Mouse (Mus musculus): ENCODE data around the gene Zmynd12. TPM values are rescaled to one million over a fixed set of nuclear protein-coding genes. Genes with fewer than 3 reads are reported as not detected.
A peak's percentile ranks its signal among the peaks of the same experiment; 100 is the strongest.

Gene Zmynd12
- total RNA-seq (2012; rRNA removed) (0.13 and 0.25 TPM in 2 replicates), total RNA-seq (2014; rRNA removed) (0.47 and 0.75 TPM in 2 replicates), polyA plus RNA-seq (2012; ENCODE audit: insufficient read length, low read depth) (0.53 and 1.0 TPM in 2 replicates)

GRCm38 (mm10) chr4:119422294-119422964 lies at the start of gene Zmynd12, which contains the start of gene Ppcs:
Gene Zmynd12 (plus strand): TSS chr4:119422814.
Gene Ppcs (minus strand): TSS chr4:119422420.
- peaks cover 0 to 16% of the 10 kb centered on the region in 2 experiments for H3K36me3 ChIP-seq (replicated peaks in 1 of 2; ENCODE audit: control insufficient read depth in 1 of 2, insufficient read depth in 1 of 2, low read length in 1 of 2)
- peak; percentile 84 for DNase-seq (ENCODE audit: extremely low read depth)
- H3K4me3 ChIP-seq (replicated peaks in 1 of 3; ENCODE audit: low read depth in 2 of 3, low read length in 2 of 3, poor library complexity in 1 of 3) = peak within 1 kb of the TSS; percentile 74 to 85 (median 82)
- in situ Hi-C loops (cut with MboI; ENCODE audit: low pct_ligation_motif_present, low pct_unique_long_range_greater_than_20kb, low sequenced_read_pairs) = loop anchor here (10.0 kb wide), 1 partner anchor 242 kb away; no protein-coding TSS in a partner anchor
- no peaks in the 10 kb centered on the region for H3K79me2 ChIP-seq (replicated peaks; ENCODE audit: control insufficient read depth, extremely low read depth, insufficient read depth, poor library complexity, severe bottlenecking)
- no peaks in the 10 kb centered on the region for H3K9me3 ChIP-seq (replicated peaks; ENCODE audit: low read length)
- dilution Hi-C loops (cut with MboI; ENCODE audit: extremely low pct_ligation_motif_present, extremely low pct_unique_long_range_greater_than_20kb, low sequenced_read_pairs) = no loop called here
- peak within 1 kb of the TSS; percentile 46; the same call in 1 of the 2 replicates for H3K27ac ChIP-seq (ENCODE audit: insufficient read depth, low read depth)
- peaks cover 3 to 21% of the 10 kb centered on the region in 2 experiments; a peak in 3 of 4 replicates for H3K4me1 ChIP-seq (ENCODE audit: control insufficient read depth in 1 of 2, insufficient read depth in 2 of 2)
- H3K9ac ChIP-seq (ENCODE audit: insufficient read depth, low read depth) = peak within 1 kb of the TSS; percentile 82
- peak within 1 kb of the TSS; percentile 81 for H3K4me2 ChIP-seq (ENCODE audit: insufficient read depth, low read depth, poor library complexity, severe bottlenecking)
- no peaks in the 10 kb centered on the region for H3K27me3 ChIP-seq (replicated peaks)
- no peak for TF ChIP-seq MAFK (IDR thresholded peaks at IDR 0.05; ENCODE audit: insufficient replicate concordance, low read length)
- peak; percentile 74 for TF ChIP-seq SIN3A (IDR thresholded peaks at IDR 0.05; ENCODE audit: low read length)
- no peak for TF ChIP-seq JUN (IDR thresholded peaks at IDR 0.05; ENCODE audit: insufficient read depth, low read depth, low read length)
- peak; percentile 40; the same call in 1 of the 2 replicates for TF ChIP-seq ETS1 (conservative IDR thresholded peaks at IDR 0.05; ENCODE audit: low read depth, low read length)
- peak; percentile 83 for TF ChIP-seq TCF12 (IDR thresholded peaks at IDR 0.05; ENCODE audit: low read depth, low read length)
- no peak for TF ChIP-seq ZC3H11A (IDR thresholded peaks at IDR 0.05; ENCODE audit: low read depth, low read length)
- no peak for TF ChIP-seq KAT2A (IDR thresholded peaks at IDR 0.05; ENCODE audit: insufficient replicate concordance, low read length)
- TF ChIP-seq MEF2A (IDR thresholded peaks at IDR 0.05; ENCODE audit: borderline replicate concordance, low read depth, low read length) = peak; percentile 27; the same call in 1 of the 2 replicates
- peak; percentile 65; the same call in 1 of the 2 replicates for TF ChIP-seq MYC (IDR thresholded peaks at IDR 0.05; ENCODE audit: low read depth, low read length)
- no peak for TF ChIP-seq PAX5 (IDR thresholded peaks at IDR 0.05; ENCODE audit: low read length)
- TF ChIP-seq USF1 (IDR thresholded peaks at IDR 0.05; ENCODE audit: low read depth, low read length) = peak; percentile 94
- peak; percentile 89 for TF ChIP-seq USF2 (conservative IDR thresholded peaks at IDR 0.05; ENCODE audit: low read depth, low read length)
- TF ChIP-seq RCOR1 (conservative IDR thresholded peaks at IDR 0.05; ENCODE audit: low read depth, low read length) = no peak
- TF ChIP-seq ELF1 (IDR thresholded peaks at IDR 0.05; ENCODE audit: low read depth, low read length) = peak; percentile 90
- TF ChIP-seq HCFC1 (IDR thresholded peaks at IDR 0.05; ENCODE audit: low read depth, low read length) = peak; percentile 72
- no peak for TF ChIP-seq UBTF (IDR thresholded peaks at IDR 0.05; ENCODE audit: low read depth, low read length)
- no peak for TF ChIP-seq ZKSCAN1 (IDR thresholded peaks at IDR 0.05; ENCODE audit: borderline replicate concordance, low read depth, low read length)
- TF ChIP-seq TBP (conservative IDR thresholded peaks at IDR 0.05; ENCODE audit: low read depth, low read length) = peak; percentile 79
- TF ChIP-seq ZMIZ1 (IDR thresholded peaks at IDR 0.05; ENCODE audit: low read depth, low read length) = peak; percentile 66; the same call in 1 of the 2 replicates
- TF ChIP-seq MAZ (IDR thresholded peaks at IDR 0.05; ENCODE audit: low read depth, low read length) = peak; percentile 28; the same call in 1 of the 2 replicates
- TF ChIP-seq CHD2 (IDR thresholded peaks at IDR 0.05; ENCODE audit: low read length) = peak; percentile 54; the same call in 1 of the 2 replicates
- TF ChIP-seq GABPA (IDR thresholded peaks at IDR 0.05; ENCODE audit: insufficient replicate concordance, low read depth, low read length) = no peak
- no peak for TF ChIP-seq JUND (conservative IDR thresholded peaks at IDR 0.05; ENCODE audit: low read depth, low read length)
- TF ChIP-seq ZNF384 (IDR thresholded peaks at IDR 0.05; ENCODE audit: low read depth, low read length) = no peak
- peak; percentile 67 for TF ChIP-seq NELFE (IDR thresholded peaks at IDR 0.05; ENCODE audit: low read depth, low read length)
- peak; percentile 82 for TF ChIP-seq NRF1 (IDR thresholded peaks at IDR 0.05; ENCODE audit: low read depth, low read length)
- TF ChIP-seq IRF4 (IDR thresholded peaks at IDR 0.05; ENCODE audit: low read depth, low read length) = peak; percentile 25; the same call in 1 of the 2 replicates
- no peak for TF ChIP-seq RAD21 (IDR thresholded peaks at IDR 0.05; ENCODE audit: low read depth, low read length)
- TF ChIP-seq MAX (IDR thresholded peaks at IDR 0.05; ENCODE audit: low read length) = peak; percentile 51
- TF ChIP-seq EP300 (IDR thresholded peaks at IDR 0.05; ENCODE audit: low read length) = no peak
- TF ChIP-seq MXI1 (IDR thresholded peaks at IDR 0.05; ENCODE audit: low read depth, low read length) = peak; percentile 93
- TF ChIP-seq E2F4 (IDR thresholded peaks at IDR 0.05; ENCODE audit: insufficient replicate concordance, low read depth, low read length) = no peak
- TF ChIP-seq POLR2A (IDR thresholded peaks at IDR 0.05; ENCODE audit: low read depth, low read length) = peak; percentile 86
- TF ChIP-seq POLR2AphosphoS2 (IDR thresholded peaks at IDR 0.05; ENCODE audit: low read depth, low read length) = 0 out of 2 replicates have a peak, but pooled peaks have one; percentile 35
- no peak for TF ChIP-seq SMC3 (IDR thresholded peaks at IDR 0.05; ENCODE audit: low read depth, low read length)
- 0 out of 2 replicates have a peak, but pooled peaks have one; percentile 35 for TF ChIP-seq CHD1 (IDR thresholded peaks at IDR 0.05; ENCODE audit: low read depth, low read length)
- TF ChIP-seq CTCF (conservative IDR thresholded peaks at IDR 0.05 in 1 of 2, IDR thresholded peaks at IDR 0.05 in 1 of 2; ENCODE audit: low read depth in 2 of 2, low read length in 2 of 2) = no peak
- TF ChIP-seq BHLHE40 (IDR thresholded peaks at IDR 0.05; ENCODE audit: low read depth, low read length) = peak; percentile 98

All from CH12.LX (cell line).